Mouse (Mus musculus) cerebellum, adult 2 months (tissue): ENCODE results near the gene Tmem108. TPM values are rescaled to one million over a fixed set of nuclear protein-coding genes. Genes with fewer than 3 reads are reported as not detected.
"Not testable (repeated sequence)": the region's sequence is repeated elsewhere in the genome, so short reads cannot be mapped to it uniquely, and the experiment has no call there.

Experiments used
- DNase-seq, 2 experiments: peaks; one replicate each; pipeline ENCODE4 v3.0.0; 2021
- H3K27ac ChIP-seq: fragments of 200-500 bp; 2 replicates; pipeline ENCODE4 v1.5.1; 2012; ENCODE audit warnings: low read length, control low read depth, inconsistent platforms; ENCODE audit not compliant: insufficient read depth
- H3K27me3 ChIP-seq: fragments of 200-500 bp; 2 replicates; pipeline ENCODE4 v1.6.1; 2012; ENCODE audit warnings: inconsistent platforms, mild to moderate bottlenecking, low read length, moderate library complexity; ENCODE audit not compliant: control insufficient read depth, insufficient read depth
- H3K4me1 ChIP-seq: fragments of 200-500 bp; 2 replicates; pipeline ENCODE4 v1.6.1; 2011; ENCODE audit warnings: low read length; ENCODE audit not compliant: control insufficient read depth, insufficient read depth
- H3K4me3 ChIP-seq: fragments of 200-500 bp; replicated peaks from 2 replicates; pipeline ENCODE3; 2011; ENCODE audit warnings: mild to moderate bottlenecking, low read depth, low read length, control low read depth; ENCODE audit not compliant: insufficient read depth
- CTCF ChIP-seq: fragments of 200-500 bp; IDR thresholded peaks from 2 replicates; pipeline ENCODE4 v1.5.1; 2011; ENCODE audit warnings: low read depth, mild to moderate bottlenecking, control low read depth, low read length, moderate library complexity, borderline replicate concordance; ENCODE audit not compliant: insufficient read depth
- POLR2A ChIP-seq: fragments of 200-500 bp; IDR thresholded peaks from 2 replicates; pipeline ENCODE4 v1.6.1; 2011; ENCODE audit warnings: low read length, control low read depth, borderline replicate concordance; ENCODE audit not compliant: insufficient read depth
- WGBS: fragments of 180-500 bp; shearing (Covaris S2); methylation state at CpG from one replicate; pipeline ENCODE4 v1.1.7; 2018; 5-methylcytosine and 5-hydroxymethylcytosine counted together
- polyA plus RNA-seq: library from polyadenylated mRNA; depleted of rRNA; stranded (reverse); fragments of >200 nt; gene quantifications from 2 replicates; pipeline ENCODE4 v1.2.3, GENCODE M21; 2012

The Tmem108 gene
- polyA plus RNA-seq, 1 experiment = 32.3 TPM

- no peak for TF ChIP-seq POLR2A
- no peak for TF ChIP-seq CTCF
- H3K27me3 ChIP-seq = no peaks in the 10 kb centered on the region
- H3K4me1 ChIP-seq = peaks cover 18% of the 10 kb centered on the region
- no peak for DNase-seq
- no peak overlapping the region for H3K4me3 ChIP-seq
- no peak overlapping the region for H3K27ac ChIP-seq
- WGBS = 76% methylated on average over 5 of the region's 5 CpGs
Observed at GRCm38 (mm10) chr9:103677811-103678210, 83.8 kb downstream of the Tmem108 start.

GRCm38 (mm10) chr9:103675721-103676480, 85.7 kb downstream of the Tmem108 start:
- Histone ChIP-seq H3K4me3 (no peak overlapping the region), H3K27me3 (no peaks in the 10 kb centered on the region), H3K27ac (no peak overlapping the region), H3K4me1 (peaks cover 18% of the 10 kb centered on the region)
- no peak for TF ChIP-seq POLR2A
- no peak for TF ChIP-seq CTCF
- DNase-seq = no peak
- 90% methylated on average over 13 of the region's 13 CpGs for WGBS

- H3K4me3 ChIP-seq = no peak overlapping the region
- no peaks in the 10 kb centered on the region for H3K27me3 ChIP-seq
- TF ChIP-seq POLR2A (no peak), CTCF (no peak)
- WGBS = 91% methylated on average over 4 of the region's 4 CpGs
- DNase-seq = no peak
- H3K27ac ChIP-seq = no peak overlapping the region
- H3K4me1 ChIP-seq = peaks cover 6% of the 10 kb centered on the region; the same call in 1 of the 2 replicates
Observed at GRCm38 (mm10) chr9:103672881-103673280, 88.8 kb downstream of the Tmem108 start.

- H3K27me3 ChIP-seq, DNase-seq, H3K4me3 ChIP-seq, H3K27ac ChIP-seq: not testable (repeated sequence)
- 95% methylated on average over 8 of the region's 8 CpGs for WGBS
- H3K4me1 ChIP-seq = peaks cover 15% of the 10 kb centered on the region
Observed at GRCm38 (mm10) chr9:103670592-103671113, 91.0 kb downstream of the Tmem108 start.

GRCm38 (mm10) chr9:103668830-103669229, 92.8 kb downstream of the Tmem108 start:
- peaks cover 24% of the 10 kb centered on the region for H3K4me1 ChIP-seq
- no peak overlapping the region for H3K27ac ChIP-seq
- WGBS = 83% methylated on average over 6 of the region's 6 CpGs
- TF ChIP-seq POLR2A (no peak), CTCF (no peak)
- H3K4me3 ChIP-seq = no peak overlapping the region
- no peaks in the 10 kb centered on the region for H3K27me3 ChIP-seq
- no peak for DNase-seq

- DNase-seq = no peak
- Histone ChIP-seq H3K27me3 (no peaks in the 10 kb centered on the region), H3K4me1 (peaks cover 24% of the 10 kb centered on the region), H3K4me3 (no peak overlapping the region), H3K27ac (no peak overlapping the region)
- TF ChIP-seq POLR2A = no peak
- no peak for TF ChIP-seq CTCF
- 92% methylated on average over 6 of the region's 6 CpGs for WGBS
Observed at GRCm38 (mm10) chr9:103665817-103666216, 95.8 kb downstream of the Tmem108 start.

GRCm38 (mm10) chr9:103664151-103664550, 97.5 kb downstream of the Tmem108 start:
- TF ChIP-seq CTCF = no peak
- no peak for TF ChIP-seq POLR2A
- H3K27ac ChIP-seq = 0 out of 2 replicates have a peak overlapping the region, but pooled peaks have one; percentile 5
- H3K27me3 ChIP-seq = no peaks in the 10 kb centered on the region
- H3K4me3 ChIP-seq = no peak overlapping the region
- DNase-seq = peak; percentile 43 to 49
- H3K4me1 ChIP-seq = peaks cover 24% of the 10 kb centered on the region
- 18% methylated on average over 11 of the region's 11 CpGs for WGBS

GRCm38 (mm10) chr9:103661873-103662272, 99.8 kb downstream of the Tmem108 start:
- Histone ChIP-seq H3K27me3 (no peaks in the 10 kb centered on the region), H3K4me3 (no peak overlapping the region), H3K4me1 (peaks cover 30% of the 10 kb centered on the region), H3K27ac (no peak overlapping the region)
- TF ChIP-seq POLR2A = no peak
- no peak for TF ChIP-seq CTCF
- WGBS = 77% methylated on average over 1 of the region's 1 CpGs
- DNase-seq = no peak
